Mouse (Mus musculus): ENCODE data around the gene Acap1. TPM values are rescaled to one million over a fixed set of nuclear protein-coding genes. Genes with fewer than 3 reads are reported as not detected.

Gene Acap1
- polyA plus RNA-seq (2017; shearing (Covaris generic)), result 100 to 1,000 TPM; 299 to 487 TPM

GRCm38 (mm10) chr11:69895291-69895690, at the start of gene Acap1:
Acap1 (minus strand) TSS chr11:69895539.

DNA sequence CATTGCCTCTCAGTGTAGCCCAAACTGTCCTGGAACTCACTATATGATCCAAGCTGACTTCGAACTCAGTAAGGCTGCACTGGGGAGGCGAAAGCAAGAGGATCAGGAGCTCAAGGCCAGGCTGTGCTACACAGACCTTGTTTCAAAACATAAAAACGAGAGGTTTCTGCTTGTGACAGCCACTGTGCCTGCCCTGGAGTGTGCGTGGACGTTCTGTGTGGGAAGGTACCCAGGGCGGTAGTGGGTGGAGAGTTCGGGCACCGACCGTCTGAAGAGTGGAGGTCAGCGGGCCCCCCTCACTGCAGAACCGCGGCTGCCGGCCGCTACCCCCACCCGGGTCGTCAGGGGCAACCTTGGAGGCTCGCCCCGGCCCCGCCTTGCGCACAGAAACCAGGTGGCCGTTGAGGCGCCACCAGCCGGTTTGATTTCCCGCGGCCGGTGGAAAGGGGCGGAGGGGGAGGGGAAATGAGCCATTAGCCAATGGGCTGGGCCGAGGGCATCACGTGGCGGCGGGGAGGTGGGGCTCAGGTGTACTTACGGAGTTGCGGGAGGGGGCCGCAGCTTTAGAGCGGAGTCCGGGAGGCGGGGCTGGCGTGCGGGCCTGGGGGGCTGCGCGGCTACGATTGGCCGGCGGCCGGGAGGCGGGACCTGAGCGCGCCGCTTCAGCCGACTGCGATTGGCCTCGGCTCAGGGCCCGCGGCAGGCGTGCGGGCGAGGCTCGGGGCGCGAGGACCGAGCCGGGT, 40.0 kb upstream of the Acap1 start, which contains the start of gene Ybx2:
Ybx2 (plus strand) TSS at position 660 of the 743 bp plus-strand sequence.

GRCm38 (mm10) chr11:69921114-69922011, 26.0 kb upstream of the Acap1 start, which contains the start of gene Eif5a:
Eif5a (minus strand) TSS chr11:69921958.

GRCm38 (mm10) chr11:69913554-69914371, 18.4 kb upstream of the Acap1 start, which contains the start of gene Gps2:
Gps2 (plus strand) TSS chr11:69913888.

GRCm38 (mm10) chr11:69900471-69901405, 5.4 kb upstream of the Acap1 start, which contains the start of the genes 2810408A11Rik and Neurl4:
2810408A11Rik (minus strand) TSS chr11:69900987.
Neurl4 (plus strand) TSS chr11:69901072.

DNA sequence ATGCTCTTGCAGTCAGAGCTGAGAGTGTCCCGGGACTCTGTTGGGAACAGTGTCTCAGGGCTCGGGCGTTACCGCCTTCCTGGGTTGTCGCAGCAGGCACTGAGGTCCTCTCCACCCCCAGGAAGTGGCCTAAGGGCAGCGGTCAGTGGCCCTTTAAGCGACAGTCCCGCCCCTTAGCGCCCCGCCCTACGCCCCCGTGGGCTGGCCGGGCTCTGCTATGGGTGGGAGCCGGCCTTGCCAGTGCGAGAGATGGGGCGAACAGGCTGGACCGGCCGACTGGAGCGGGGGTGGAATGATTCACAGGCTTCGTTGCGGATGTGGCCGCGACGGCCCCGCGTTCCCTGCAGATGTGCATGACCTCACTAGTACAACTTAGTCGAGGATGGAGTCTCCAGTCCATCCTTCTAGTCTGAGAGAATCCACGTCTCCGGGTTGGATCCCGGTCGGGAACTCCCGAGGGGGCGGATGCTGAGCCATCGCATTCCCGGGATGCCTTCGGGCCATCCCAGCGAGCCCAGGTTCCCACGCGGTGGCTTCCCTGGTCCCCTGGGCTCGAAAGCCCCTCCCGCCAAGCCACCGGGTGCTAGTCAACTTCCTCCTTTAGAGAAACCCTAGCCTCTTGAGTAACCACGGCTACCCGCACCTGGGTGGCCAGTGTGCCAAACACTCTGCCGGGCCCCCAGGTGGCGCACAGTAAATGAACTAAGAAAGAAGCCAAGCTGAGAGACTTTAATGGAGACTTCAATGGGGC, 14.3 kb downstream of the Acap1 start, which contains the start of gene Kctd11:
Kctd11 (minus strand) TSS at position 554 of the 751 bp plus-strand sequence.

GRCm38 (mm10) chr11:69877878-69878277, 17.5 kb downstream of the Acap1 start, which contains the start of gene Tmem95:
Tmem95 (minus strand) TSS chr11:69878018.

GRCm38 (mm10) chr11:69858113-69858998, 37.0 kb downstream of the Acap1 start, which contains the start of gene Tnk1:
Tnk1 (minus strand) TSS chr11:69858730.

DNA sequence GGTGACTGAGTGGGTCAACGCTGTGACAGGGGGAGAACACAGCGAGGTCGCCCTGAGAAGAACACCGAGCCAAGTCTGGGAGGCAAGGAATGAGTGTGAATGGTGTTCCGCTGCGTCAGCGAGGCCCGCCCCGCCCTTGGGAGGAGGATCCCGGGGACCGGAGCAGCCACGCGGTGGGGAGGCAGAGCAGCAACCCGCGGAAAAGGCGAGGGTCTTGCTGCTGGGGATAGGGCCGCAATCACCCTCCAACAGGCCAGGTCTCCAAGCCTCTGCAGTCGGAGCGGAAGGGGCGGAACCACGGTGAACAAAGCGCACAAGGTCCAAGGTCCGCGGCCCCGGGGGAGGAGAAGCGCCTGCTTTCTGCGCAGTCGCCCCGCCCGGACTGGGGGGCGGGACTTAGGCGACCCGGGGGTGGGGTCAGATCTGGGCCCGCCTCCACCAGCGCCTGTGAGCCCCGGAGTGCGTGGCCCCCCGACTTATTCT, 49.1 kb downstream of the Acap1 start, which contains the start of gene Plscr3:
Plscr3 (plus strand) TSS at position 179 of the 483 bp plus-strand sequence.

GRCm38 (mm10) chr11:69837952-69838713, 57.2 kb downstream of the Acap1 start, which contains the start of gene Tmem256:
Tmem256 (plus strand) TSS chr11:69838514.

DNA sequence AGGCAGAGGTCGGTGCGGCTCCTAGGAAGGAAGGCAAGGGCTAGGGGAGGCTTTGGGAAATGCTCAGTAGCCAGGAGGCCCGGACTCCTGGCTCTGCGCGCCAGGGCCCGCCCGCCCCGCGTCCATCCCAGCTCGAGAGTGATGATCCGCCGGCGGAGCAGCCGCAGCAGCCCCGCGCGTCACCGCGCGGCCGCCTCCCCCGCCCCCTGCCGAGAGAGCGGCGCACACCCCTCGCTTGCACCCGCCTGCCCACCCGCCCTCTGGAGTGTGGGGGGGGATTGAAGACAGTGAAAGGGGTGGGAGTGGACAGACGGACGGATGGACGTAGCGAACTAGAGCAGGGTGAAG, 57.8 kb downstream of the Acap1 start, which contains the start of gene Nlgn2:
Nlgn2 (minus strand) TSS at position 181 of the 348 bp plus-strand sequence.

Other genes with a start within 250 kb of the Acap1 start
- gene Sox15, start 240.2 kb downstream of the Acap1 start, polyA plus RNA-seq (2017; shearing (Covaris generic)), result not detected
- gene Mpdu1, start 232.9 kb downstream of the Acap1 start, polyA plus RNA-seq (2017; shearing (Covaris generic)), result 10 to 100 TPM; 78.8 to 82.1 TPM
- gene Cd68, start 229.4 kb downstream of the Acap1 start, polyA plus RNA-seq (2017; shearing (Covaris generic)), result 10 to 100 TPM in 1 of 2 experiments, 1 to 10 TPM in 1; 5.9 to 15.7 TPM
- gene Eif4a1, start 223.1 kb downstream of the Acap1 start, polyA plus RNA-seq (2017; shearing (Covaris generic)), result 100 to 1,000 TPM; 550 to 657 TPM
- 10 to 100 TPM; 47.4 to 49.1 TPM for gene Senp3, start 213.5 kb downstream of the Acap1 start, polyA plus RNA-seq (2017; shearing (Covaris generic))
- gene Tnfsf13, start 209.8 kb downstream of the Acap1 start, polyA plus RNA-seq (2017; shearing (Covaris generic)), result under 1 TPM; 0.13 to 0.34 TPM
- gene Tnfsf12, start 199.7 kb downstream of the Acap1 start, polyA plus RNA-seq (2017; shearing (Covaris generic)), result under 1 TPM; 0.31 to 0.42 TPM
- under 1 TPM; 0.08 to 0.44 TPM for gene Tnfsfm13, start 199.4 kb downstream of the Acap1 start, polyA plus RNA-seq (2017; shearing (Covaris generic))
- 10 to 100 TPM; 30.9 to 45.6 TPM for gene Polr2a, start 136.9 kb downstream of the Acap1 start, polyA plus RNA-seq (2017; shearing (Covaris generic))
- not detected for gene Slc35g3, start 133.6 kb downstream of the Acap1 start, polyA plus RNA-seq (2017; shearing (Covaris generic))
- gene Zbtb4, start 129.6 kb downstream of the Acap1 start, polyA plus RNA-seq (2017; shearing (Covaris generic)), result 1 to 10 TPM; 4.9 to 5.8 TPM
- gene Chrnb1, start 99.6 kb downstream of the Acap1 start, polyA plus RNA-seq (2017; shearing (Covaris generic)), result 1 to 10 TPM; 1.6 to 3.6 TPM
- not detected for gene Fgf11, start 93.7 kb downstream of the Acap1 start, polyA plus RNA-seq (2017; shearing (Covaris generic))
- under 1 TPM in 1 of 2 experiments, not detected in 1; 0.38 TPM for gene Tmem102, start 89.9 kb downstream of the Acap1 start, polyA plus RNA-seq (2017; shearing (Covaris generic))
- gene Gm39566, start 80.2 kb downstream of the Acap1 start, polyA plus RNA-seq (2017; shearing (Covaris generic)), result not detected
- not detected for gene Spem2, start 77.1 kb downstream of the Acap1 start, polyA plus RNA-seq (2017; shearing (Covaris generic))
- not detected for gene Spem1, start 73.4 kb downstream of the Acap1 start, polyA plus RNA-seq (2017; shearing (Covaris generic))
- gene Nlgn2, start 57.8 kb downstream of the Acap1 start, polyA plus RNA-seq (2017; shearing (Covaris generic)), result under 1 TPM; 0.24 to 0.34 TPM
- 100 to 1,000 TPM; 109 to 131 TPM for gene Tmem256, start 57.0 kb downstream of the Acap1 start, polyA plus RNA-seq (2017; shearing (Covaris generic))
- 10 to 100 TPM; 19.0 to 36.8 TPM for gene Plscr3, start 49.2 kb downstream of the Acap1 start, polyA plus RNA-seq (2017; shearing (Covaris generic))
- not detected for gene Tnk1, start 36.8 kb downstream of the Acap1 start, polyA plus RNA-seq (2017; shearing (Covaris generic))
- not detected for gene Tmem95, start 17.5 kb downstream of the Acap1 start, polyA plus RNA-seq (2017; shearing (Covaris generic))
- gene Kctd11, start 14.1 kb downstream of the Acap1 start, polyA plus RNA-seq (2017; shearing (Covaris generic)), result 1 to 10 TPM in 1 of 2 experiments, under 1 TPM in 1; 0.39 to 3.3 TPM
- 1 to 10 TPM; 1.5 to 4.2 TPM for gene 2810408A11Rik, start 5.4 kb upstream of the Acap1 start, polyA plus RNA-seq (2017; shearing (Covaris generic))
- 1 to 10 TPM; 5.2 to 6.2 TPM for gene Neurl4, start 5.5 kb upstream of the Acap1 start, polyA plus RNA-seq (2017; shearing (Covaris generic))
- gene Gps2, start 18.3 kb upstream of the Acap1 start, polyA plus RNA-seq (2017; shearing (Covaris generic)), result 100 to 1,000 TPM; 148 to 174 TPM
- 1,000 to 10,000 TPM; 1,226 to 1,635 TPM for gene Eif5a, start 26.4 kb upstream of the Acap1 start, polyA plus RNA-seq (2017; shearing (Covaris generic))
- not detected for gene Ybx2, start 40.3 kb upstream of the Acap1 start, polyA plus RNA-seq (2017; shearing (Covaris generic))
- gene Slc2a4, start 52.6 kb upstream of the Acap1 start, polyA plus RNA-seq (2017; shearing (Covaris generic)), result not detected
- under 1 TPM in 1 of 2 experiments, not detected in 1; 0.49 TPM for gene Cldn7, start 69.2 kb upstream of the Acap1 start, polyA plus RNA-seq (2017; shearing (Covaris generic))
- gene Ctdnep1, start 85.6 kb upstream of the Acap1 start, polyA plus RNA-seq (2017; shearing (Covaris generic)), result 100 to 1,000 TPM in 1 of 2 experiments, 10 to 100 TPM in 1; 88.2 to 126 TPM
- 100 to 1,000 TPM in 1 of 2 experiments, 10 to 100 TPM in 1; 57.5 to 119 TPM for gene Elp5, start 87.0 kb upstream of the Acap1 start, polyA plus RNA-seq (2017; shearing (Covaris generic))
- gene Gabarap, start 95.6 kb upstream of the Acap1 start, polyA plus RNA-seq (2017; shearing (Covaris generic)), result 100 to 1,000 TPM; 433 to 450 TPM
- gene Phf23, start 100.2 kb upstream of the Acap1 start, polyA plus RNA-seq (2017; shearing (Covaris generic)), result 10 to 100 TPM; 80.2 to 94.0 TPM
- 10 to 100 TPM; 14.2 to 22.1 TPM for gene Dvl2, start 105.1 kb upstream of the Acap1 start, polyA plus RNA-seq (2017; shearing (Covaris generic))
- 100 to 1,000 TPM; 104 to 130 TPM for gene Acadvl, start 119.9 kb upstream of the Acap1 start, polyA plus RNA-seq (2017; shearing (Covaris generic))
- 1 to 10 TPM; 5.6 to 5.7 TPM for gene Dlg4, start 121.4 kb upstream of the Acap1 start, polyA plus RNA-seq (2017; shearing (Covaris generic))
- not detected for gene Asgr1, start 158.5 kb upstream of the Acap1 start, polyA plus RNA-seq (2017; shearing (Covaris generic))
- gene Asgr2, start 197.1 kb upstream of the Acap1 start, polyA plus RNA-seq (2017; shearing (Covaris generic)), result not detected
- gene Mgl2, start 234.8 kb upstream of the Acap1 start, polyA plus RNA-seq (2017; shearing (Covaris generic)), result under 1 TPM; 0.32 to 0.76 TPM